Mouse (Mus musculus) spleen, adult 2 months (tissue): Measurements from ENCODE around the gene Prex1.

Source experiments
- CTCF ChIP-seq: fragments of 200-500 bp; IDR thresholded peaks from 2 replicates; pipeline ENCODE4 v1.5.1; 2011; ENCODE audit warnings: mild to moderate bottlenecking, inconsistent platforms; ENCODE audit not compliant: insufficient read depth, insufficient read length, insufficient replicate concordance; ENCODE audit errors: extremely low read depth
- POLR2A ChIP-seq: fragments of 200-500 bp; IDR thresholded peaks from 2 replicates; pipeline ENCODE4 v1.6.1; 2011; ENCODE audit warnings: low read depth, low read length, inconsistent platforms

- no peak for TF ChIP-seq POLR2A
- TF ChIP-seq CTCF, result no peak
Observed at GRCm38 (mm10) chr2:166647242-166647641, 66.4 kb downstream of the Prex1 start.
